Mouse (Mus musculus) layer of hippocampus, postnatal 10 days (tissue): ENCODE results near the gene Nav2. TPM values are rescaled to one million over a fixed set of nuclear protein-coding genes. Genes with fewer than 3 reads are reported as not detected.

Experiments used
- DNase-seq, 2 experiments: peaks; one replicate each; pipeline ENCODE4 v3.0.0; 2021; ENCODE audit warnings: low spot score in 2 of 2
- total RNA-seq, 2 experiments: library from RNA; stranded (reverse); gene quantifications; 2 replicates each; pipeline ENCODE4 v1.2.3; 2021

Nav2 gene
- total RNA-seq, 2 experiments from 2014 or later: 103 to 126 TPM

DNA sequence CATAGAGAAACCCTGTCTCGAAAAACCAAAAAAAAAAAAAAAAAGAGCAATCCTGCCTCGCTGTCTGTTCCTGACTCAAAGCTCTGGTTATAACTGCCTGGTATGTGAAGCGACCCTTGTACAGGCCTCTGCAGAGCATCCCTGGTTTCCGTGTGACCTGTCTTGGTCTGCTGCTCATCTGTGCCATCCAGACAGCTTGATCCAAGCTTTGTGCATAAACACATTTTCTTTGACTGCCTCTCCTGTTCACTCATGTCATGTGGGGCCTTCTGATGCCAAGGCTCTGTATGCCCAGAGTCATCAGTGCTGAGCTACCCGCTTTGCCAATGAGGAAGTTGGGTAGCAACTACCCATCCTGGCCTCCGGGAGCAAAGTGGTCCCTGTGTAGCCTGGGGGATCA, 591.1 kb downstream of the Nav2 start:
- no peak for DNase-seq

- DNase-seq: no peak
Observed at GRCm38 (mm10) chr7:49500916-49501315, 592.4 kb downstream of the Nav2 start.

GRCm38 (mm10) chr7:49503419-49503818, 594.9 kb downstream of the Nav2 start:
- no peak for DNase-seq

DNA sequence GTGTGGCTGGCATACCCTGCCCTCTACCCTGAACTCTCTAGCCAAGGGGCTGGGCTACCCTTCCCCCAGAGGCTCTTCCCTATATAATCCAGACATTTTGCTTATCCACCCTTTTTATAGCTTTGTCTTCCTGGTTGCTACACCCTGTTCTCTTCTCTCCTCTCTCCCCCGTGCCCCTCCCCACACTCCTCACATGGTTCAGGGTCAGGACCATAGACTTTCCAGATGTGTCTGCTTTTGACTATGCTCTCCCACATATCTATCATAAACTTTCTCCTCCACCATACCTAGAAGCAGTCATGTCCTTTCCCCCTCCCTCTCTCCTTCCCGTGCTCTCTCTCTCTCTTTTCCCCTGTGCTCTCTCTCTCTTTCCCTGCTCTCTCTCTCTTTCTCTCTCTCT, 595.4 kb downstream of the Nav2 start:
- DNase-seq: no peak

GRCm38 (mm10) chr7:49504297-49504696, 595.8 kb downstream of the Nav2 start:
- DNase-seq: no peak

DNA sequence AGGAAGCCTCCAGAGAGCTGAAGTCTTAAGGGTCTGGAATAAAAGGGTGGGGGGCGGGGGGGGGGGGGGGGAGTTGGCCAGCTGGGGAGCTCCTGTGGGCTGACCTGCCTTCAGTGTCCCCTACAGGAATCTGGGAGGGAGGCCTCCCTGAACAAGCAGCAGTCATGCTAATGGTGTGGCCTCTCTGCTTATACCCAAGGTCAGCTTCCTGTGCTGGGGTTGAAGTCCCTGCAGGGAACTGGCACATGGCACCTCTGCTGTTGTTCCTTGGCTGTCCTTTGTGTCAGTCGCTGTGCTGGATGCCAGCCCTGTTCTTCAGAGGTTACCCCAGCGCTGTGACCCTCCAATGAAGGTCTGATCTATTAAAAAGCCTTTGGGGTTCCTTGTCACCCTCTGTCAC, 596.5 kb downstream of the Nav2 start:
- no peak for DNase-seq

GRCm38 (mm10) chr7:49506085-49506820, 597.7 kb downstream of the Nav2 start:
- DNase-seq: no peak

- DNase-seq: no peak
Observed at GRCm38 (mm10) chr7:49507943-49508506, 599.5 kb downstream of the Nav2 start.

DNA sequence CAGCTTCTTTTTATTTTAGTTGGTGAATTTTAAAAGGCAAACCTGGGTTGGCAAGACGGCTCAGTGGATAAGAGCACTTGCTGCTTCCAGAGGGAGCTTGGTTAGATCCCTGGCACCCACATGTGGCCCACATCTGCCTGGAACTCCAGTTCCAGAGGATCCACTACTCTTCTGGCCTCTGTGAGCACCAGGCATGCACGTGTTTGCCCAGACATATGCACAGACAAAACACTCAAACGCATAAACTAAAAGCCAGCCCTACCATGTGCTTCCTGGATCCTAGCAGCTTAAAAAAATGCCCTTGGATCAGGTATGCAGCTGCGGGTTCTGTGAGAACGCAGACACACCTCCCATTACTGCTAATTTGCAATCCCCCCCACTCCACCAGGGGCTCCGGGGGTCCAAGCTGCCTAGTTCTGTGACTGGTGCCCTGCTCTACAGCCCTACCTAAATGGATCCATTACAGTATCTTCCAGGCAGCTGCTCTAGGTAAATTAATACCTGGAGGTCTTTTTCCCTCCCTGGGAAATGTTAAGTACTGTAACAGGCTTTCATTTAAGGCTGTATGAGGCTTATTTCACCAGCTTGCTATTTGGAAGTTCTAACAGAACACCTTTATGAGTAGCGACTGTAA, 603.4 kb downstream of the Nav2 start:
- DNase-seq: no peak

DNA sequence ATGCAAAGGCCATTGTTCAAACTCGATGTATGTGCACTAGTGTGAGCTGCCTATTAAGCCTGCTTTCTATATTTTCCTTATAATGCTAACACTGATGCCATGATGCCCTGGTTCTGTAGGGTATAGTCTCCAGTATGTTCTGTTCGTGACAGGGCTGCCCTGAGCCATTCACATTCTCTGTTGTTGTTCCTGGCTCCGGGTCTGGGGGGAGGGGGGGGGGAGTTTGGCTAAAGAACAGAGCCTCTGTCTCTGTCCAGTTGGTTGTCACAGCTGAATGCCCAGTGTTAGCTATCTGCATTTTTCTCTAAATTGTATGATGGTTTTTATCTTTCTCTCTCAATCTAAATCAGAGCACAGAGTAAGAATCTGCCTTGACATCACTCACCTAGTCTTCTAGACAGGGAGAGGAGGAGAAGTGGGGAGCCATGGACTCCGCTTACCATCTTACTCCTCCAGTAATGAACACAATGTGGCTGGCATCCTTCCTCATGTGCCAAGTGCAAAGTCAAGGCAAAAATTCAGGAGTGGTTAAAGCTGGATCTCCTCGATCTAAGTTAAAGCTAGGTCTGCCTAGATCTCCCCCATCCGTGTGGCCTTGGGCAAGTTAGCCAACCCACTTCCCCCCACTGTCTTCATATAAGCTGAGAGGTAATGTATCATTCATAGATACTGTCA, 605.4 kb downstream of the Nav2 start:
- DNase-seq: no peak

DNA sequence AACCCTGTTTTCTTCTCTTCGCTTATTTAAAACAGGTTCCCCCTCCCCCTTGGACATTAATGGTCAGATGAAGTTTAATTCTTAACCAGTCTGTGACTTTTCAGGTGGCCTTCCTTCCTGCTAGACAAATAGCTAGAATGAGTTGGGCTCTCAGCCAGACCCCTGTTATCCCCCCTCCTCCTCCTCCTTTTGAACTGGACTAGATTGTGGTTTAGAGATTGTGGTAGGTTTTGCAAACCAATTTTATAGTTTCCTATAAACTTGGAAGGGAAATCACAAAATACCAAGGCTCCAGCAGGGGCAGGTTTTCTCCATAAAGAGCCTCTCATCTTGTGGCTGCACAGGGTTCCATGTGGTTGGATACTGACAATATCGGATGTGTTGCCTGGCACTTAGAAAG, 606.5 kb downstream of the Nav2 start:
- DNase-seq: no peak

- no peak for DNase-seq
Observed at GRCm38 (mm10) chr7:49520504-49520903, 612.0 kb downstream of the Nav2 start.

- DNase-seq: no peak
Observed at GRCm38 (mm10) chr7:49521349-49521748, 612.8 kb downstream of the Nav2 start.

- DNase-seq: no peak
Observed at GRCm38 (mm10) chr7:49521976-49522375, 613.5 kb downstream of the Nav2 start.

GRCm38 (mm10) chr7:49522411-49523114, 614.0 kb downstream of the Nav2 start:
- peak; percentile 50 to 54 for DNase-seq

- DNase-seq: no peak
Observed at GRCm38 (mm10) chr7:49523115-49523445, 614.6 kb downstream of the Nav2 start.

DNA sequence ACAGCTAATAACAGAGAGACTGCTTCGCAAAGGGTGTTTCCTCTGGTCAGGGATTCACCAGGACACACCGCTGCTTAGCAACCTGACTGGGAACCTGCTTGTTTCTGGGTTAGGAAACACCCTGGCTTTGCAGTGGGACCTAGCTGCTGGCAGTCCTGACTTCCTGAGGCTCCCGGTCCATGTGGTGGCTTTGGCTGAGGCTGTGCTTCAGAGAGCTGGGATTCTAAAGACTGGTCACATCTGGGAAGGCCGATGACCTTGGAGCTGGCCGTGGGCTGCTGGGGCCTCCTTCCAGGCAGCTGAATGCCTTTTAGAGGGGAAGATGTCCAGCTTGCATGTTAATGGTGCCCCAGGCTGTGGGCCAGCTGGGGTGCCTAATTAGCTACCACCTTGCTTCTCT, 615.2 kb downstream of the Nav2 start:
- DNase-seq: peak in 1 of 2 experiments; percentile 45

DNA sequence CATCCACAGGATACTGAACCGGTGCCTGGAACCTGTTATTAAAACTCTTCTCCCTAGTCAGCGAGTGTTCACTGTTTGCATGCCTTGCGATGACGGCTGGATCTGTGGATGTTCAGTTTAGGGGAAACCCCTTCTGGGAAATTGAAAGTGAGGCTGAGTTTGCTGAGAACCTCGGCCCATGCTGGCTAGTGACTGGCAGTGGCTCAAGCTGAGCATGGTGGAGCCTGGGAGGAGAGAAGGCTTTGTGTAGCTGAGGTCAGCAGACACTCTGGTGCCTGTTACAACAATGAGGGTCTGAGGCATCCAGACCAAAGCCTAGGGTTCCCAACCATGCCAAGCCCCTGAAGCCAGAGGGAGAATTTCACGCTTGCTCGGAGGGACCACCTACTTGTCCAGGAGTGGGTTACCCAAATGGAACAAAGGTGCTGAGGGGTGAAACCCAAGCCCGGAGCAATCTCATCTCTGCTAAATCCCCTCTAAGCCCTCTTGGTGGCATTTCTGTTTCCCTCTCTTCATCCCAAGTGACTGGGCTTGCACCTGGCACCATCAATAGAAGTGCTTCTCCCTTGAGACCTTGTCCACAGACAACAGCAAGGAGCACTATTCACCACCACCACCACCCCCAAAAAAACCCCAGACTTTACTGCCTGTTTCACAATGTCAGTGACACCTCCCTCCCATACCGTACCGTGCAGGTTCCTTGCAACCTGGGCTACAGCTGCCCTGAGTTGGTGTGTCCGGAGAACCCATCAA, 617.0 kb downstream of the Nav2 start:
- peak; percentile 42 to 51 for DNase-seq

GRCm38 (mm10) chr7:49526101-49526499, 617.6 kb downstream of the Nav2 start:
- no peak for DNase-seq

DNA sequence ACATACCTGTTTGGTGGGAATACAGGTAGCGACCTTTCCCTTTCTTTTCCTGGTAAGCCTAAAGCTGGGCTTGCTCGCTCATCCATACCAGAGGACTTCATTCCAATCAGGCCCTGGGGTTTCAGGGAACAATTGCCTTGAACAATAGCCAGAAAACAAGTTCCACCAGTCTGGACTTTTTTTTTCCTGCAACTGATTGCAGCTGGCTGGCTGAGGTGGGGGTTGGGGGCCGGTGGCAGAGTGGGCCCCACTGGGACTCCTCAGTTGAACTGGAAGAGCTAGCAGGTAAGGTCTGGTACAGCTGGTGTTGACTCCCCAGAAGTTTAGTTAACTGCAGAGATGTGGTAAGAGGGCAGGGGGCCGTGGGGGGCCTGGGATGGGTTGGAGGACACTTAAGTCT, 619.0 kb downstream of the Nav2 start:
- DNase-seq: no peak

- no peak for DNase-seq
Observed at GRCm38 (mm10) chr7:49527925-49528324, 619.4 kb downstream of the Nav2 start.
